Mouse (Mus musculus) megakaryocyte-erythroid progenitor cell, adult 5-6 weeks (primary cell): ENCODE data around the gene Thtpa. TPM values are rescaled to one million over a fixed set of nuclear protein-coding genes. Genes with fewer than 3 reads are reported as not detected.
A peak's percentile ranks its signal among the peaks of the same experiment; 100 is the strongest.

Source experiments
- ATAC-seq: replicated peaks from 2 replicates; pipeline ENCODE4 v1.8.0; 2016; ENCODE audit warnings: mild to moderate bottlenecking, inconsistent platforms; ENCODE audit not compliant: severe bottlenecking, poor library complexity, low FRiP score, low TSS enrichment
- total RNA-seq, 2 experiments: library from RNA; stranded (forward) in 1 of 2; stranded (reverse) in 1 of 2; fragments of 200-1000, 215-1000 nt in 1 of 2; fragments of >200 nt in 1 of 2; fragmentation: Nextera tagmentation in 1 of 2; gene quantifications; 2 replicates each; pipeline ENCODE4 v1.2.3; 2014 to 2017

Gene Thtpa
- total RNA-seq, 2 experiments from 2014 or later: 6.4 to 9.2 TPM

DNA sequence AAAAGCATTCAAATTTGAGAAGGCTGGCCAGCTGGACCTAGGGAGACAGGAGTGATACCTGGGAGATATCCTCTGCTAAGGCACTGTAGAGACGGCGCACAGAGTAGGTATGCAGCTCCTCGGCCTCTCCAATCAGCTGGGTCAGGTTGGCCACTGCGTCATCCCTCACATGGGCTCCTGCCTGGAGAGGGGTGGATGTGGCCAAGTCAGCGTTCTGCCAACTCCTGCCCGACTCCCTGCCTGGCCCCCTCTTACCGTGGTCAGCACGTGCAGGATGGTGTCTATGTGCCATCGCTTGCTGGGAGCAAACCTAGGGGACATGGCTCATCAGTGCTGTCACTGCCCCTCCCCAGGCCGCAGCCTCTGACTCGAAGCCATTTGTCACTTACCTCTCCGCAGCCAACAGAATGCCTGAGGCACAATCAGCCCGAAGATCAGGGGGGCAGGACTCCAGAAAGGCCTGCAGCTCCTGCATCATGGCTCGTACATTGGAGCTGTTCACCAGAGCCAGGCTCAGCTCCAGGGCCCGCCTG is 7.7 kb downstream of the Thtpa start:
- no peak for ATAC-seq

DNA sequence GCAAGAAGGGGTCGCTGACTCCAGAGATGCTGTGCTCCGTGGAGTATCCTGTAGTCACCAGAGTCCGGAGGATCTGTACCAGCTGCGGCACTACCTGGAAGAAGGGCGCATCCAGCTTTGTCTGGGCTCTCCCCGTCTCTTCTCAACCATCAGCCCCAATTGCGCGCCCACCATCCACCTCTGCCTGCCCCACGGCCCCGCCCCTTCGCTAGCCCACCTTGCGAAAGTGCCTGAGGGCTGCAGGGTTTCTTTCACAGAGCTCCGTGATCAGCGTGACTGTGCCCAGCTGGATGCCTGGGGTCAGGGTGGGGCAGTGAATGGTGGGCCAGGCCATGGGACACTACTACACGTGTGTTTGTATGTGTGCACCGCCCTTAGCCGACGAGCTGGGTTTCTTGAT is 9.8 kb downstream of the Thtpa start:
- no peak for ATAC-seq

DNA sequence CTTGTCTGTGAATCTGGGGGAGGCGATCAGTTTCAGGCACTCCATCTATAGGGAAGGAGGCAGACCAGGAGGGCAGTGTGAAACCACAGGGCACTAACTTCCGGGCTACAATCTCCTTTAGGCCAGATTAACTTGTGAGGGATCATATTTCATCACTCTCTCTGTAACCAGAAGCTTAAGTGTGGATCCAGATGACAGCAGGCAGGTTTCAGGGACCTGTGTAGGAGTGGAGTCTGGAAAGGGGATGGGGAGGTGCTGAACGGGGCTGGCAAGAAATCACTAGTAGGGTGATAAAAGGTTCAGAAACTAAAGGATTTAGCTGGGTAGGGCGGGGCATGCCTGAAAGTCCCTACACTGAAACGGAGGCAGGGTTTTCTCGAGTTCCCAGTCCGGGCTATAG is 10.8 kb downstream of the Thtpa start:
- ATAC-seq: no peak

DNA sequence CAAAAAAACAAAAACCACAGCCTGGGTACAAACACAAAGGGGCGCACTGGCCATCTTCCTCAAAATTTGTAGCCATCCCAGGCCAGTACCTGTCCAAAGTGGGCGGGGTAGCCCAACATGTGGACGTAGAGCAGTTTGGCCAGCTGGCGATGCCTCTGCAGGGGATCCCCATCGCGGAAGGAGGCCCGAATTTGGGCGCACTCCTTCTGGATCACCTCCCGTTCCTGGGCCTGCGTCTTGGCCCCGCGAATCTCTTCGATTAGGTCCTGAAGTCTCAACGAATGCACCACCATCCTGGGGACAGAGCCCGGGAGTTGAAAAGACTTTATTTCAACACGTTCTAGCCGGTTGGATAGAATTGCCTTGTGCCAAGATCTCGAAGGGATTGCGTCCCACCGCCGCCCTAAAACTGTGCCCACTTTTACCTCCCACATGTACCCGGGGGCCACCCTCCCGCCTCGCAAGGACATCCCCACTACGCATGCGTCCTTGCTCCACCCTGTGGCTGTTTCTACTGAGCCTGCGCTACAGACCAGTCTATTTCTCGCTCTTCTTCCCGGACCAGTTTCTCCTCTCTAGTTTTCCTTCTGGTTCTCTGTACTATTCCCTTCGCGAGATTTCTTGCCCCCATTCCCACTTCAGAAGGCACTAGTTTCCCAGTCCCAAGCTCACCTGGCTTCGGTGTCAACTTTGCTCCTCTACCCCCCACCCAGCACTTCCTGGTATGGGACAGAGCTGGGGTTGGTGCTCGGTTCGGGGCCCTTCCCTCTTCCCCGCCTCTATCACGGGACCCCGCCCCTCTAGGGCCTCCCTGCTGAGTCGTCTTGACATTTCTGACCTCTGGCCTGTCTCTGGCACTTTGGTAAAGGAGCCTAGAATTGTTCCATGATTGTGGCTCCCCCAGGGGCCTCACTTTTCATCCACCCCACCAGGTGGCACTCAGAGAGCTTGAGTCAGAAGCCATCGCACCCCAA is 11.5 kb downstream of the Thtpa start, which contains the start of gene Ap1g2:
TSS of gene Ap1g2 (minus strand) at position 758 of the 974 bp plus-strand sequence.
- ATAC-seq: peak; percentile 88

DNA sequence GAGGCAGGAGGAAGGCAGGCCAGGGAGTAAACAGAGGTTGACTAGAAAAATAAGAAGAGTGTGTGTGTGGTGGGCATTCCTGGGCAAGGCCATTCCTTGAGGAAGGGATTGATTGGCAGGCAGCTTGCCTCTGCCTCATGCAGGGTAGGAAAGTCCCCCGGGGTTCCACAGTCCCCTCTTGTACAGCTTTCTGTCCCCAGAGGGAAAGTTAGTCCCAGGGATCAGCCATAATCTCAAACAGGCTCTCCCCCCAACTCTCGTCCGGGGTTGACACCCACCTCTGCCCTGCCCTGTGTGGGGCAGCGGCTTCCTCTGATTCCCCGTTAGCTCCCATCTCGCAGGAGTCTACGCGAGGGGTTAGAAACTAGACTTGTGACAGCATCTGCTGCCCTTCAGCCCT is 12.4 kb downstream of the Thtpa start:
- ATAC-seq: no peak

DNA sequence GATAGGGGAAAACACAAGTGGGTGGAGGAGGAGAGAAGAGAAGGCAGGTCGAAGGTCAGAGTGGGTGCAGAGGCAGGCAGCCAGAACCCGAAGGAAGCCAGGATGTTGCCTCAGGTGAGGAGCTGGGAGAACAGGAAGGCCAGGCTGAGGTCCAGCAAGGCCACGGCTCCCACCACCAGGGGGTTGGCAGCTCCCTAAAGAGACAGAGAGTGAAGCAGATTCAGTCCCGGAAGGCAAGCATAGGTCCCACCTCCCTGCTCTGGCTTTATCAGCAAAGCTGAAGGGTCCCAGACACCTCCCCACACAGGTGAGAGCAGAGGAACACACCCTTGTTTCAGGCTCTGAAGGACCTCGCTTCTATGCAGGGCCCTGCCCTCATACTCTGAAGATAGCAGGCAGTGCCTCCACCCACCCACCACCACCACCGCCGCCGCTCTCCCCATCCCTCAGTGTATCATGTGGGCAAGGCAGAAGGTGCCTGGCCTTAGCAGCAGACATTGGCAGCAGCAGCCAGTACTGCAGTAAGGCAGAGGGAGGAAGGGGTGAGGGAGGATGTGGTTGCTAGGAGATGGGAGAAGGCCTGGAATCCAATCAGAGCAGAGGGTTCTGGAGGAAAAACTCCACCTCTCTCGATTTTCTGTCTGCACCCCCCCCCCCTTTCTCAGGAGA is 13.8 kb downstream of the Thtpa start:
- ATAC-seq: no peak

DNA sequence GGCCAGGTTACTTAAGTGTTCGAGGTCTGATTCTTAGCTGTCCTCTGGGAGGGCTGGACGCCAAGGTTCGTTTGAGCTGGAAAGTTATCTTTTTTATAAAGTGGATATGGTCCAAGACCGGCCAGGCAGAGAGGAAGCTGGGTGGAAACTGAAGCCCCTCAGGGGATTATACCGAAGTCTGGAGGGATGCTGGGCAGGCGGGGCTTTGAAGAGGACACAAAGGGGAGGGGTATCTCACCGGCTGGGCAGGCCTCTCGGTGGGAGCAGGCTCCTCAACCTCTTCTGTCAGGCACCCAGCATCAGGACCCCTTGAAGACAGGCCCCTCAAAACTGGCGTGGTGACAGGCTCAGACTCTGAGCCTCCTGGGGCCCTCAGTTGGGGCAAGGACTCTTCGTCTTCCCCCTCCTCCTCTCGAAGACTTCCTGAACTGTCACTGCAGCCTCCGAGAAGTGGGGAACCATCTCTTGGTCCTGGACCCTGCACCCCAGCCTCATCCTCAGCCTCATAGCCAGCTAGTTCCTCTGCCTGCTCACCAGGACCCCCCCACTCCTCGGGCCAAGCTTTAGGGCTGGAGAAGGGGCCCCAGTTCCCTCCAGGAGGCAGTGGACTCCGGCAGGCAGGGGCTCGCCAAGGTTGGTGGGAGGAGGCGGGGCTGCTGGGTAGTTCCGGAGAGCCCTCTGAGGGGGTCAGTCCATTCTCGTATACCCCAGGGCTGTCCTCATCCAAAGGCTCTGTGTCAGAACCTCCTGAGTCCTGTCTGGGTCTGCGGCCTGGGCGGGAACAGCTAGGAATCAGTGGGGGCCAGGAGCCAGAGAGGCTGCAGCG is 14.7 kb downstream of the Thtpa start:
- ATAC-seq: no peak

DNA sequence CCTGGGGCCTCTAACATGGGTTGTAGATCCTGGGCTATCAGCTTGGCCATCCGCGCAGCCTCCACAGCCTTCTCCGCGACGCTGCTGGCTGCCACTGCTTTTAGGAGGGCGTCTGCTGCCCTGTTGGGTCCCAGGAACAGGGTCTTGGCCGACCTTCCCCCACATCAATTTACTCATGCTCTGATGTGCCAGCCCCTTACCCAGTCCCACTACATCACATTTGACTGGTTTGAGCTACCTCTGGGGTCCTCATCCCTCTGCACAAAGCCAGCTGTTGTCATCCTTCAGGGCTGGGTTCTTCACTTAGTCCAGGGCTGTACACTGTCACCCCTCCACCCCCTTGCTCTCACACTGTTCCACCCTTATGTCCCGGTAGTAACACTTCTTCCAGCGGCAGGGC is 15.5 kb downstream of the Thtpa start:
- no peak for ATAC-seq

DNA sequence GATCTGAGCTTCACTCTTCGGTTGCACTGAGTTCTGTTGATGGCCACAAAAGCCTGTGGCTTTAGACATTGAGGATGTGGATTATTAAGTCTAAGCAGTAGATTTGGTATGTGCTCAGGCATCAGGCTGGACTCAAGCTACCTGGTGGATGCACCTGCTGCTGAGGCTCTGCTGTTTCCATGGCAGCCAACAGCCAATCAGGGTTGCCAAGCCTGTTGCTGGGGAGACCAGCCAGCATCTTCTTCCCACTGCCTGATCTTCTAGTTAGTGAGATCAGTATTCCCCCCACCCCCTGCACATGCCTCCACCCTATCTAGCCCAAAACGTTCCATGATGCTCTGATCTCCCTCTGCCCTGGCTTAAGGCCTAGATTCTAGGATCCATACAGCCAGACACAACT is 17.1 kb downstream of the Thtpa start:
- ATAC-seq: no peak

DNA sequence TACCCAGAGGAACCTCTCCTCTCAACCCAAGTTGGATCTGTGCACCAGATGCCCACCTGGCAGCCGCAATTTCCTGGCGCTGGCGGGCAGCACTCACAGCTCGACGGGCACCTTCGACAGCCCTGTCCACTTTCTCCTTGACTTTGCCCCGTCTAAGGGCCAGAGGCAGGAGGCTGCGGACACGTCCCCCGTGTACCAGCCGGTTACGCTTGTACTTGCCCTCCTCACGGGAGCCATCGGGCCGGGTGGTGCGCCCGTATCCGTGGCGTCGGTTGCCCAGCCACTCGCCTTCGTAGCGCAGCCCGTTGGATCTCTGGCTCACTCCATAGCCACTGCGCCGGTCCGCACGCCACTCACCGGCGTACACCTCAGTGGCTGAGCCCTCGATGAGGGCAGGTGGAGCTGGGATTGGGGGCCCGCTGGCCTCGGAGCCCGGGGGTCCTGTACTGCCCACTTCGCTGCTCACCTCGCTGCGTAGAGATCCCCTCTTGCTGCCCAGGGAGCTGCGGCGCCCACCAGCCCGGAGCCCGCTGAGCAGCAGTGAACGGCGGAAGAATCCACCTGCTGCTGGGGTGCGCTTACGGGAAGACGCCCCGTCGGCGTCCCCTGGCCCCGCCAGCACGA is 18.9 kb downstream of the Thtpa start:
- no peak for ATAC-seq

DNA sequence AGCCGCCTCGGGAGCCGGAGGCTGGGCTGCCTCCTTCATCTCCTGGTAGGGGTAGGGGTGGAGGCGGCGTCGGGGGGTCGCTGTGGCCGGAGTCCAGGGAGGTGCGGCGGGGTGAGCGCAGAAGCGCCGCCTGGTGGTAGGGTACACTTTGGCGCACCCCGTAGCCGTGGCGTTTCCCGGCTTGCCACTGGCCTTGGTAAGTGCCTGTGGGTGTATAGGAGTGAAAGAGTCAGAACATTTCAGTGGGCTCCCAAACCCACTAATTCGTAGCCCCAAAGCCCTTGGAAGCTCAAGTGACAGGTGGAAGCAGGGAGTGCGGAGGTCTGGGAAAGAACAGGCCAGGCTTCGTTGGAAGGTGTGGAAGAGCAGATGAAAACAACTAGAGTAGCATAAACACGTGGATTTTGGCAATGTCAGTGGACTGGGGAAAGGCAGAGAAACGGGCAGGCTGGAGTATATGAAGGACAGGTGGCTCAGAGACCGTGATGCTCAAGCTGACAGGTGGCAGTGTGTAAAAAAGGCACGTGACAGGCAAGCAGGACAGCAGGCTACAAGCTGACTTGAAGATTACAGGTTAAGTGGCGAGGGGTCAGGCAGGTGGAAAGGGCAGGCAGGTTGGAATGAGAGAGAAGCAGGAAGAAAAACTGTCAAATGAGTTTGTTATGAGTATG is 19.5 kb downstream of the Thtpa start:
- ATAC-seq: no peak

DNA sequence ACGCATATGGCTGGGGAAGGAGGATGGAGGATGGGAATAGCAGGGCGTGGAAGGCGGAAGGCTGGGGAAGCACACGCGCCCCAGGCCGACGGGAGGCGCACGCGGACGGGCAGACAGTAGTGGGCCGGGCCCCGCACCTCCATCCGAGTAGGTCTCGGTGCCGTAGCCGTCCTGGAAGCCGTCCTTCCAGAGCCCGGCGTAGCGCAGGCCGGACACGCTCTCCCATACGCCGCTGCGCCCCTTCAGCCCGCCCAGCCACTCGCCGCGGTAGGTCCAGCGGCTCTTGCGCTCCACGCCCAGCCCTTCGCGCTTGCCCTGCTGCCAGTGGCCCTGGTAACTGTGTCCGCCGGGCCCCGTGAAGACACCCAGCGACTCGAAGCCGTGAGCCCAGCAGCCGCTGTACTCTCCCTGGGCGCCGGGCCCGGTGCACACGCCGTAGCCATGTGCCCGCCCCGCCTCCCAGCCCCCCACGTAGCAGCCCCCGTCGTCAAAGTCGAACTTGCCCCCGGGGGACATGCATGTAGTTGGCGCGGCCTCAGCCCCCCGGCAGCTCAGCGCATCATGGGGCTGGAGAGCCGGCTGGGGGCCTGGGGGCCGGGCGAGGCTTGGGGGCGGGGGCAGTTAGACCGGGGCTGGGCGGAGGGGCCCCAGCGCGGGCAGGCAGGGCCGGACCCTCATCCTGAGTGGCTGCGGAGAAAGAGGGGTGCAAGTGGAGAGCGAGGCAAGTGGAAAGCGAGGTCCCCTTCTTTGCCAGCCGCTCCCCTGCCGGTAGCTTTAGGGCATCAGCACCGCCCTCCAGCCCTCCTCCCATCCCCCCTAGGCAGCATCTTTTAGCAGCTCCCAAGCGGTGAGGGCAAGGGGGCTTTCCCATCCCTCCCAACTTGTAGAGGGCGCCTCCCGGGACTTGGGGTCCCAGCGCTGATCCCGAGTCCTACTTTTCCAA is 20.4 kb downstream of the Thtpa start:
- peak; percentile 31 for ATAC-seq

DNA sequence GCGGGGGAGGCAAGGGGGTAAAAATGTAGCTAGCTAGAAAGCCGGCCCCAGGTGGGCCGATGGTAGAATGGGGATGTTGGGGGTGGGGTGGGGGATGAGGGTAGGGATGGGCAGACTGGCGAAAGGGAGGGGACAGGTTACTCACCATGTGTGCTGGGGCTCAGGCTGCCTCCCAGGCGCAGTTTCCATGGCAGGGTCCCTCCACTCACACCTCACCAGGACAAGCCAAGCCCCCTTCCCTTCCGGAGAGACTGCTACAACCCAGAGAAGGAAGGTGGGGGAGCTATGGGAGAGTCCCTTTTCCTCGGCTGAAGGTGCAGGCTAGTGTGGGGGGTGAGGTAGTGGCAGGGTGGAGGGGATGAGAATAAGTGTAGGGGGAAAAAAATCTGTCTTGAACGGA is 21.3 kb downstream of the Thtpa start:
- no peak for ATAC-seq

DNA sequence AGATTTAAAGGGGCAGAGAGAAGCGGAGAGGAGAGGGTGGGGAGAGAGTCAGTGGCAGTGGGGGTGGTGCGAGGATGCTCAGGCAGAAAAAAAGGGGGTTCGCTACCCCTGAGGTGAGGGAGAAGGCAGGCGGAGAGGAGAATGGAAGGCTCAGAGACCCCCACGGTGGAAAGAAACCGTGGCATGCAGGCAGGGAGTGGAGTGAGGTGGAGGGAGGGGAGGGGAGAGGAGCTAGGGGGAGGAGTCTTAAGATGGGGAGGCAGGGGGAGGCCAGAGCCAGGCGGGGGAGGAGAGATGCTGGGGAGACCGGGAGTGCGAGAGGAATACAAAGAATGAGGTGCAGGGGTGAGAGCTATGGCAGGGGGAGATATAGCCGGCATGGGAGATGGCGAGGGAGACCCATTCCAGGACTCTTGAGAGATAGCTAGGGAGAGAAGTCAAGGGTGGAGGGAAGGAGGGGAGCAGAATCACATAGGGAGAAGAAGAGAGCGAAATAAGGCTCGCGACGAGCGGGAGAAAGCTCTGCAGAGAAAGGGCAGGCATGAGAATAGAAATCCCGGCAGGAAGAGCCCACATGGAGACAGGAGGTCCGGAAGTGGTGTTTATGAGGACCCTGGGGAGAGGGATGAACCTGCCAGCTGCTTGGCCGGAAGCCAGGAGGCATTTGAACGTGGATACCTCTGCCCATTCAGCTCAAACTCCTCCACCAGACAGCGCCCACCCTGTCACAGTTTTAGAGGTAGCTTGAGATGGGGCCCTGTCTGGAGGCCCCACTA is 22.0 kb downstream of the Thtpa start, which contains the start of gene Jph4:
TSS of gene Jph4 (minus strand) at position 511 of the 776 bp plus-strand sequence.
- no peak for ATAC-seq

DNA sequence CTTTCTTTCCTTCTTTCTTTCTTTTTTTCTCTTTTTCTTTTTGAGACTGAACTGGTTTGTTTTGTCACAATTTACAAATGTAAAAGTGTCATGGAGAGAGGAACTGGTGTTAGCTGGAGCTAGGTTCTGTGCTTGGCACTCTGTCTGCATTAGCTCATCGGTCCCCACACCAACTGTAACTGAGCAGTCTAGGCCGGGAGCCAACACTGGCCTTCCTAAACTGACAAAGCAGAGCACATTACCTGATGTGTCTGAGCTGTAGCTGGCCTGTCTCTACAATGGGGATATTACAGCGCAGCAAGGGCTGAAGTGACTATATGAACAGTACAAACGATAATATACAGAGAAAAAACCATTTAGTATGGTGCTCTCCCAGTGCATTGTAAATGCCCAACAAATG is 24.3 kb downstream of the Thtpa start:
- ATAC-seq: no peak

DNA sequence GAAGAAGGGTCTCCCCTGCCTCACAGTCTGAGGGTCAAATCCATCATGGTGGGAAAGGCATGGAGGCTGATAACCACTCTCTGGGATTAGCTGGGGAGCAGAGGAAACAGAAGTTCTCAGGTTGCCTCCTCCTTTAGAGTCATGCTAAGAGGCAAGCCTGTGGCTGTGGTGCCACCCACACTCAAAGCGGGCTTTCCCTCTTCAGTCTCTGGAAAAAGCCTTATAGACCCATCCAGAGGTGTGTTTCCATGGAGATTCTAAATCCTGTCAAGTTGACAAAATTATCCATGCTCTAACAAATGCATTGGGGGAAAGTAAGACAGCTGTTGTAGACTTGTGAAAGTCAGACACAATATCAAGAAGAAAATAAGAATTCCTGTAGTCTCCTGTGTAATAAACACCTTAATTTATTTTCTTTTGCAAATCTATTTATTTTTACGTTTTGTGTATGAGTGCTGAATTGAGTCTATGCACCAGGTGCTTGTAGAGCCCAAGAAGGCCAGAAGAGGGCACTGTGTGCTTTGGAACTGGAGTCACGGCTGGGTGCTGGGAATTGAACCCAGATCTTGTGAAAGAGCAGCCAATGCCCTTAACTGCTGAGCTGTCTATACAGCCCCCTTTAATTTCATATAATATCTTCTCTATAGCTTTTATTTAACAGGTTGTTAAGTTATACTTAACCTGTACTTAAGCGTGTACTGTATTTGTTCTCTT is 25.0 kb downstream of the Thtpa start:
- ATAC-seq: no peak
